Mouse (Mus musculus) midbrain, embryonic 14.5 days (tissue): Measurements from ENCODE around the gene Fam57a. TPM values are rescaled to one million over a fixed set of nuclear protein-coding genes. Genes with fewer than 3 reads are reported as not detected.

Source experiments
- ATAC-seq: fragments of 200-750 bp; cut with Nextera tagmentation; 2 replicates; pipeline ENCODE4 v1.8.0; 2017; ENCODE audit warnings: moderate number of reproducible peaks, moderate library complexity; ENCODE audit not compliant: low FRiP score, low TSS enrichment
- DNase-seq: peaks from one replicate; pipeline ENCODE4 v3.0.0-alpha.2; 2015
- H3K27ac ChIP-seq: fragments of 300-500 bp; sonication (generic); replicated peaks from 2 replicates; pipeline ENCODE4 v1.5.1; 2014; ENCODE audit warnings: mild to moderate bottlenecking, low read depth, low read length, moderate library complexity
- H3K27me3 ChIP-seq: fragments of 300-500 bp; sonication (generic); 2 replicates; pipeline ENCODE4 v1.6.1; 2014; ENCODE audit warnings: low read length, control low read depth, mixed read lengths; ENCODE audit not compliant: control insufficient read depth, insufficient read depth
- H3K36me3 ChIP-seq: fragments of 300-500 bp; sonication (generic); 2 replicates; pipeline ENCODE4 v1.6.1; 2014; ENCODE audit warnings: low read length, control low read depth; ENCODE audit not compliant: control insufficient read depth, insufficient read depth
- H3K4me1 ChIP-seq: fragments of 300-500 bp; sonication (generic); 2 replicates; pipeline ENCODE4 v1.6.1; 2014; ENCODE audit warnings: mild to moderate bottlenecking, antibody characterized with exemption, low read length, control low read depth; ENCODE audit not compliant: control insufficient read depth, insufficient read depth
- H3K4me2 ChIP-seq: fragments of 300-500 bp; sonication (generic); 2 replicates; pipeline ENCODE4 v1.6.1; 2014; ENCODE audit warnings: mild to moderate bottlenecking, low read length, moderate library complexity
- H3K4me3 ChIP-seq: fragments of 300-500 bp; sonication (generic); replicated peaks from 2 replicates; pipeline ENCODE4 v1.5.1; 2014; ENCODE audit warnings: low read depth, low read length
- H3K9ac ChIP-seq: fragments of 300-500 bp; sonication (generic); replicated peaks from 2 replicates; pipeline ENCODE4 v1.6.1; 2014; ENCODE audit warnings: mild to moderate bottlenecking, low read length, moderate library complexity
- H3K9me3 ChIP-seq: fragments of 300-500 bp; sonication (generic); 2 replicates; pipeline ENCODE4 v1.6.1; 2016; ENCODE audit warnings: low read length, control low read depth, mixed read lengths; ENCODE audit not compliant: control insufficient read depth
- WGBS: fragments of 180-500 bp; shearing (Covaris S2); extraction: QIAGEN DNeasy Blood & Tissue Kit; methylation state at CpG from one replicate; pipeline ENCODE4 v1.1.7; 2014; 5-methylcytosine and 5-hydroxymethylcytosine counted together
- polyA plus RNA-seq: library from polyadenylated mRNA; unstranded; fragments of >200 nt; fragmentation: Nextera tagmentation; extraction: Ambion mirVana; gene quantifications from 2 replicates; pipeline ENCODE4 v1.2.1, GENCODE M21; 2014

Fam57a gene
- polyA plus RNA-seq, 1 experiment from 2014 or later: 25.7 TPM

DNA sequence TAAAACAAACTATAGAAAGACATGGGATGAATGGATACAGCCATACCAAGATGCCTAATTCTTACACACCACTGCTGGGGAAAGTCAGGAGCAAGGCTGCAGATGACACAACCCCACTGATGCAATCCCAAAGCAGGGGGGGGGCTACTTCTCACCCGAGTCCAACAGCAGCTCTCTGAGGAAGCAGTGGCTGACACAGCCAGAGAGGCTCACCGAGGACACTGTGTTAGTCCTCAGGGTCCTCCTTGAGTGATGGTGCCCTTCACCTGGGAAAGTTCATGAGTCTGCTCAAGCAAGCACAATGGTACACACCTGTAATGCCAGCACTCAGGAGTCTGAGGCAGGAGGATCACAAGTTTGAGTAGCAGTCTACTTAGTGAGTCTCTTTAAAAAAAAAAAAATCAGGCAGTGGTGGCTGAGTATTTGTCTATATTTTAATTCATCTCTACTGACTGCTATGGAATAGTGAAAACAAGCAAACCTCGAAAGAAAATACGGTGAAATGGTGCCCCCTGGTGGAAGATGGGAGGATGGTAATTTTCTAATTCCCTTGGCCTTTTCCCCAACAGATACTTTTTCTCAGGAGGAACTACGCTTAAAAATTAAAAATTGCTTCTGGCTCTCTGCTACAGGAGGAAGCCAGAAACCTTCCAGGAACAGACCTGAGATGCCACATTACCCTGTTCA, 12.2 kb upstream of the Fam57a start:
- H3K9ac ChIP-seq: no peak overlapping the region
- DNase-seq (peak; percentile 87), ATAC-seq (no peak)
- no peaks in the 10 kb centered on the region for H3K4me1 ChIP-seq
- H3K27ac ChIP-seq: no peak overlapping the region
- H3K27me3 ChIP-seq: no peaks in the 10 kb centered on the region
- H3K36me3 ChIP-seq: peaks cover 30% of the 10 kb centered on the region
- H3K4me3 ChIP-seq: no peak overlapping the region
- 34% methylated on average over 5 of the region's 5 CpGs for WGBS
- H3K4me2 ChIP-seq: no peak overlapping the region
- no peaks in the 10 kb centered on the region for H3K9me3 ChIP-seq

DNA sequence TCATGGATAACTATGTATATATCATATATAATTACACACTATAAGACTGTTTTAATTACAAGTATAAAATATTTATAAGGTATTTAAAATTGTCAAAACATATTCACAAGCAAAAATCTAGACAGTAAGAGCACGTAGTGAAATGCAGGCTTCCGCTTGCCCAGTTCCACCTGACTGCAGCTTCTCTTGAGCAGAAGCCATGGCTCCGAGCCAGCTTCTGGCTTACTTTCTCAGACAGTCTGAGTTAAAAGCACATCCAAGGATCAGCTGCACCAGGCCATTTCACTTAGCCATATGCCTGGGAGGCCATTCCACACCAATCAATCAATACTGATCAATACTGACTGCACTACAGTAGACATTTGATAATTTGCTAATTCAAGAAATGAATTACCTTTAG, 10.5 kb upstream of the Fam57a start:
- DNase-seq (peak; percentile 32), ATAC-seq (no peak)
- Histone ChIP-seq H3K4me3 (no peak overlapping the region), H3K27ac (no peak overlapping the region), H3K9me3 (no peaks in the 10 kb centered on the region), H3K4me1 (no peaks in the 10 kb centered on the region), H3K4me2 (no peak overlapping the region), H3K9ac (no peak overlapping the region), H3K27me3 (no peaks in the 10 kb centered on the region), H3K36me3 (peaks cover 29% of the 10 kb centered on the region)
- 75% methylated on average over 3 of the region's 3 CpGs for WGBS

DNA sequence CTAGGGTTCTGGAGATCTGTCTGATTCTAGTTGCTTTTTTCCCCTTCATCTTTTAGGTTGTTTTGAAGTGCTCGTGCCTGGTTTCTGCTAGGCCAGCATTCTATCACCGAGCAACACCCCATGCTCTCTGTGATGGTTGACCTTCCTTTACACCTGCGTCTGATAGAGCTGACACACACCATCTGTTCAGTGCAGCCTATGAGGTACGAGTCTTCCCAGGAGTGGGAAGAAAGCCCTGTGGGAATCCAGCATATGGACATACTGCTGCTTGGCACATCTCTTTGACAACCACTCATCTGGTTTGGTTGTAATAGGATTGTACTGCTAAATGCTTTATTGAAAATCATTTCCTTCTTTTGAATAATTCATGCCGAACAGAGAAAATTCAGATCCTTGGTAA, 9.3 kb upstream of the Fam57a start:
- H3K4me3 ChIP-seq: no peak overlapping the region
- no peaks in the 10 kb centered on the region for H3K9me3 ChIP-seq
- no peak overlapping the region; the same call in 1 of the 2 replicates for H3K27ac ChIP-seq
- H3K9ac ChIP-seq: no peak overlapping the region
- H3K4me2 ChIP-seq: no peak overlapping the region
- no peaks in the 10 kb centered on the region for H3K27me3 ChIP-seq
- ATAC-seq (no peak), DNase-seq (peak; percentile 27)
- no peaks in the 10 kb centered on the region for H3K4me1 ChIP-seq
- H3K36me3 ChIP-seq: peaks cover 23% of the 10 kb centered on the region
- 56% methylated on average over 5 of the region's 5 CpGs for WGBS

DNA sequence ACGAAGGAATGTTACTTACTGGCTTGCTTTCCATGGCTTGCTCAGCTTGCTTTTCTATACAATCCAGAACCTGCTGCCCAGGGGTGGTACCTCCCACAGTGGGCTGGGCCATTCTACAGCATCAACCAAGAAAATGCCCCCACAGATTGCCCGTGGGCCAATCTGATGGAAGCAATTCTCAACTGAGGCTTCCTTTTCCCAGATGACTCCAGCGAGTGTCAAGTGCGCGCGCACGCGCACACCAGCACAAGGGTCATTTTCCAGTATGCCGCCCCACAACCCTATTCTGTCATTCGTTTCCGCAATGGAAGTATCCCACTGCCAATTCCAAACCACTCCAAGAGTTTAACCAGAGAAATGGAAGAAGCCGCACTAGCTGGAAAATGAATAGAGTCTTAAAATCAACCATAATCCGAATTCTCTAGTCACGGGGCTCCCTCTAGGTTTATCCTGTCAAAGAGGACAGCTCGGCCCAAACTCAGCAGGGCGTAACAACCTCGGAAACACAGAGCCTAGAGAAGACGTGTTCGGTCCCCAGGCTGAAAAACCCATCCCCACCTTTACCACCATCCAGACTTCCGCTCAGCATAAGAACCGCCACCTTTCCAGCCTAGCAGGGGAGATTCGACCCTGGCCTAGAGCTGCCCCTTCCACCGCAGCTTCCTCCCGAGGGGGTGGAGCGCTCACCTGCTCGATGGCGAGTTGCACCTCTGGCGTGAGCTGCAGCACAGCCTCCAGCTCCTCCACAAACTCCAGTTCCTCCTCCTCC, 561 bp upstream of the Fam57a start:
- WGBS: 2% methylated on average over 28 of the region's 28 CpGs
- peak overlapping the region; percentile 94 for H3K4me2 ChIP-seq
- H3K9ac ChIP-seq: peak overlapping the region; percentile 76
- no peaks in the 10 kb centered on the region for H3K9me3 ChIP-seq
- peak overlapping the region; percentile 90 for H3K4me3 ChIP-seq
- peaks cover 3% of the 10 kb centered on the region; the same call in 1 of the 2 replicates for H3K36me3 ChIP-seq
- H3K27ac ChIP-seq: peak overlapping the region; percentile 78
- ATAC-seq (peak; percentile 55; the same call in 1 of the 2 replicates), DNase-seq (peak; percentile 74)
- H3K4me1 ChIP-seq: peaks cover 13% of the 10 kb centered on the region
- no peaks in the 10 kb centered on the region for H3K27me3 ChIP-seq

DNA sequence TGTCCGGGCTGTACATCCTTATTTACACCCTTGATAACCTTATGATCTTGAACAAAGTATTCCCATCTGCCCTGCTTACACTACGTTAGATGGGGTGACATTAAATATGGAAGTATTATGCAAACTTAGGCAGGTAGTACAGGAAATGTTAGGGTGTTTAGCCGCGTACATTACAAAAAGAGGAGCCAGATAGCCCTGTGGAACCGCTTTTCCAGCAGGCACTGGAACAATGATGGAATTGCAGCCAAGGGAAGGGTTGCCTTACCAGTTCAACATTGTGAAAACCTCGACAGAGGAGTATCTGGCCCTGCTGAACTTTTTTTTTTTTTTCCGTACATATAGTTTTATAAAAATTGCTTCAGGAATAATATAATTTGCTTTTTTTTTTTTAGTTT, 672 bp downstream of the Fam57a start:
- Histone ChIP-seq H3K36me3 (no peaks in the 10 kb centered on the region), H3K27me3 (no peaks in the 10 kb centered on the region), H3K4me1 (peaks cover 13% of the 10 kb centered on the region), H3K4me3 (peak overlapping the region; percentile 90), H3K27ac (peak overlapping the region; percentile 64; the same call in 1 of the 2 replicates), H3K9ac (peak overlapping the region; percentile 76), H3K4me2 (peak overlapping the region; percentile 94), H3K9me3 (no peaks in the 10 kb centered on the region)
- ATAC-seq: no peak
- no peak for DNase-seq
- 24% methylated on average over 7 of the region's 7 CpGs for WGBS

DNA sequence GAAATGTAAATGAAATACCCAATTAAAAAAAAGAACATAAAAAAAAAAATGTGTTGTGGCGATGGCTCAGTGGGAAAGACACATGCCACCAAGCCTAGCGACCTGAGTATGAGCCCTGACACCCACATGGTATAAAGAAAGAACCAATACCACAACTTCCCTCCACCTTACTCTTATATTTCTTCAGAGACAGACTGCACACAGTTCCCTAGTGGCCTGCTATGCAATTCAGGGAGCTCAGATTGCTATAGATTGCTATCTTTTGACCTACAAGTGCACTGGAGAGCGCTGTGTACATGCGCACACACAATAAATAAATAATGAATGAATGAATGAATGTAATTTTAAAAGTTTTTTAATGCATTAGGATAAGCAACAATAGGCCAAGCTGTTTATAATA, 4.3 kb downstream of the Fam57a start:
- no peaks in the 10 kb centered on the region for H3K9me3 ChIP-seq
- H3K36me3 ChIP-seq: no peaks in the 10 kb centered on the region
- H3K4me3 ChIP-seq: no peak overlapping the region
- no peaks in the 10 kb centered on the region for H3K27me3 ChIP-seq
- no peak overlapping the region for H3K4me2 ChIP-seq
- peaks cover 5% of the 10 kb centered on the region for H3K4me1 ChIP-seq
- no peak for DNase-seq
- 88% methylated on average over 4 of the region's 4 CpGs for WGBS
- no peak overlapping the region for H3K9ac ChIP-seq
- ATAC-seq: no peak
- H3K27ac ChIP-seq: no peak overlapping the region

DNA sequence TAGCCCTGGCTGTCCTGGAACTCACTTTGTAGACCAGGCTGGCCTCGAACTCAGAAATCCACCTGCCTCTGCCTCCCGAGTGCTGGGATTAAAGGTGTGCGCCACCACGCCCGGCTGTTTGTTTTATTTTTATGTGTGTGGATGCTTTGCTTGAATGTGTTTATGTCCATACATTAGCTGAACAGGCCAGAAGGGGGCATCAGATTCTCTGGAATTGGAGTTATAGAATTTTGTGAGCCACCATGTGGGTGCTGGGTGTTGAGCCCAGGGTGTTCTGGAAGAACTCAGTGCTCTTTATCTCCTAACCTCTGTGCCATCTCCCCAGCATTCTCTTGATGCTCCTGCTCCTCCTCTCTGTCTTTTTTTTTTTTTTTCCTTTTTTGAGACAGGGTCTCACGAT, 7.4 kb downstream of the Fam57a start:
- Histone ChIP-seq H3K9ac (no peak overlapping the region), H3K36me3 (no peaks in the 10 kb centered on the region), H3K4me1 (no peaks in the 10 kb centered on the region), H3K4me2 (no peak overlapping the region), H3K4me3 (no peak overlapping the region), H3K27me3 (no peaks in the 10 kb centered on the region), H3K27ac (no peak overlapping the region), H3K9me3 (no peaks in the 10 kb centered on the region)
- ATAC-seq (no peak), DNase-seq (no peak)
- 86% methylated on average over 6 of the region's 6 CpGs for WGBS

DNA sequence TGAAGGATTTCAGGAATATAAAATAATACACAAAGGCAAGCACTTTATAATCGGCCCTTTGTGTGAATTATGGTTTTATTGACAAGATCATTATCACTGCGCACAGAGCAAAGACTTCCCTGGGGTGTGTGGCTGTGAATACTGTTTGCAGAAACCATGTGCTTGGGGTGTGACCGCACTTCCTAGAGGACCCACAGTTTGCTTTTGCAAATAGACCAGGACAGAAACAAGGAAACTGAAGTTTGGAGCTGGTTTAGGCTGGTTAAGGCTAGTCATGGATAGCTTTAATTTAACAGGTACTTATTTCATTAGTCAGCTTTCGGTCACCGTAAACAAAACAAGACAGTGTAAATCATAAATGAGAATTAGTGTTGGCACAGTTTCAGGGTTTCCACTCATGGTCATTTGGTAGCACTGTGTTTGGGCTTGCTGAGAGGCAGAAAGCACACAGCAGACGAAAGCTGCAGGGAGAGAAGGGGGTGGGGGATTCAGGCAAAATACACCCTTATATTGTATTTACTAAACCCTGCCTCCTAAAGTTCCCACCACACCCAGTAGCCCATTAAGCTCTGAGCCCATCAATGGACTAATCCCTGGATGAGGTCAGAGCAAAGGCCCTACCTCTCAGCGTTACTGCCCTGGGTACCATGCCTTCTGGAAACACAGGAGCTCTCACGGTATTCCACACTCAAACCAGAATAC, 17.0 kb downstream of the Fam57a start:
- H3K4me3 ChIP-seq: no peak overlapping the region
- H3K9me3 ChIP-seq: no peaks in the 10 kb centered on the region
- ATAC-seq: no peak

More for the DNA sequence above, 17.0 kb downstream of the Fam57a start:
- WGBS: 60% methylated on average over 8 of the region's 8 CpGs
- Histone ChIP-seq H3K4me2 (no peak overlapping the region), H3K27me3 (no peaks in the 10 kb centered on the region), H3K27ac (no peak overlapping the region), H3K4me1 (no peaks in the 10 kb centered on the region), H3K9ac (no peak overlapping the region), H3K36me3 (no peaks in the 10 kb centered on the region)
- DNase-seq: no peak
